Mouse (Mus musculus): ENCODE measurements at regions not wholly inside any gene's neighbourhood (a gene's known extent, or its start where the extent isn't known, plus 50 kb on each side); places are given as distances from the start of the nearest gene placed in this dataset.

DNA sequence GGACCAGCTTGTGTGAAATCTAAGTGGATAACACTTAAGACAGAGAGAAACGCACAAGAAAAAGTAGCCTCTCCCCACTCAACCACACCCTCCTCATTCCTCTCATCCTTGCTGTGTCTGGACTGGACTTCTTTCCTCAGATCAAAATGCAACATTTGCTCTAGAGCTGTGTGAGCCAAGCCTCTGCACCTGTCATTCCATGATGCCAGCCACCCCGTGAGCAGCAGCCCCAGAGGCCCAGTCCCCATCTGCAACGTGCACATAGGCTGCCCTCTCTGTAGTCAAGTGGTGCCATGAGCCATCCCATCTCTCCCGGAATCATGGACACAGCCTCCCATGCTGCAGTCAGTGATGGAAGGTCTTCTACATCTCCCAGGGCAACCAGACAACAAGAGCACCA is 55.1 kb upstream of the Gpc1 start:
- H3K9me3 ChIP-seq (replicated peaks): no peaks in the 10 kb centered on the region
- peaks cover 3% of the 10 kb centered on the region; the same call in 1 of the 2 replicates for H3K27me3 ChIP-seq
- no peak overlapping the region for H3K4me2 ChIP-seq (replicated peaks)
- 90% methylated on average over 4 of the region's 4 CpGs for WGBS
- peaks cover 9% of the 10 kb centered on the region for H3K4me1 ChIP-seq
- no peak overlapping the region for H3K4me3 ChIP-seq
- H3K9ac ChIP-seq: no peak overlapping the region
- no peak for ATAC-seq (ENCODE audit: low FRiP score)
- no peaks in the 10 kb centered on the region for H3K36me3 ChIP-seq
- H3K27ac ChIP-seq: no peak overlapping the region

DNA sequence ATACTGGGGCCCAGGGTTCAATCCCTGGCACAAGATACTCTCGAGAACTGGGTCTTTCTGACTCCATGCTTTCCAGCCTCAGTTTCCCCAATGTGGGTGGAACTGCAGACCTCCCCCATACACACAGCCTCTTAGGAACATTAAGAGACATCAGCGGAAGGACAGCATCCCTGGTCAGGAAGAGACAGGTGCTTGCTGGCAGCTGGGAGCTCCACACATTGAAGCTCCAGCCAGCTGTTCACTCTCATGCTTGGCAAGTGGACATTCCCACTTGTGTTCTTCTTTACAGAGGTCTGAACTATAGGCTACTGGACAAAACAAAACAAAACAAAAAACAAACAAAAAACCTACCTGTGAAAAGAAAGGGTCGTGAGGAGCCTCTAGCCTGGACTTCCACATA is 55.5 kb upstream of the Gpc1 start:
- H3K9me3 ChIP-seq (replicated peaks): no peaks in the 10 kb centered on the region
- H3K36me3 ChIP-seq: no peaks in the 10 kb centered on the region
- peaks cover 3% of the 10 kb centered on the region; the same call in 1 of the 2 replicates for H3K27me3 ChIP-seq
- no peak overlapping the region for H3K4me3 ChIP-seq
- no peak for ATAC-seq (ENCODE audit: low FRiP score)
- H3K27ac ChIP-seq: no peak overlapping the region
- peaks cover 9% of the 10 kb centered on the region for H3K4me1 ChIP-seq
- no peak overlapping the region for H3K4me2 ChIP-seq (replicated peaks)
- WGBS: 91% methylated on average over 3 of the region's 3 CpGs
- no peak overlapping the region for H3K9ac ChIP-seq

DNA sequence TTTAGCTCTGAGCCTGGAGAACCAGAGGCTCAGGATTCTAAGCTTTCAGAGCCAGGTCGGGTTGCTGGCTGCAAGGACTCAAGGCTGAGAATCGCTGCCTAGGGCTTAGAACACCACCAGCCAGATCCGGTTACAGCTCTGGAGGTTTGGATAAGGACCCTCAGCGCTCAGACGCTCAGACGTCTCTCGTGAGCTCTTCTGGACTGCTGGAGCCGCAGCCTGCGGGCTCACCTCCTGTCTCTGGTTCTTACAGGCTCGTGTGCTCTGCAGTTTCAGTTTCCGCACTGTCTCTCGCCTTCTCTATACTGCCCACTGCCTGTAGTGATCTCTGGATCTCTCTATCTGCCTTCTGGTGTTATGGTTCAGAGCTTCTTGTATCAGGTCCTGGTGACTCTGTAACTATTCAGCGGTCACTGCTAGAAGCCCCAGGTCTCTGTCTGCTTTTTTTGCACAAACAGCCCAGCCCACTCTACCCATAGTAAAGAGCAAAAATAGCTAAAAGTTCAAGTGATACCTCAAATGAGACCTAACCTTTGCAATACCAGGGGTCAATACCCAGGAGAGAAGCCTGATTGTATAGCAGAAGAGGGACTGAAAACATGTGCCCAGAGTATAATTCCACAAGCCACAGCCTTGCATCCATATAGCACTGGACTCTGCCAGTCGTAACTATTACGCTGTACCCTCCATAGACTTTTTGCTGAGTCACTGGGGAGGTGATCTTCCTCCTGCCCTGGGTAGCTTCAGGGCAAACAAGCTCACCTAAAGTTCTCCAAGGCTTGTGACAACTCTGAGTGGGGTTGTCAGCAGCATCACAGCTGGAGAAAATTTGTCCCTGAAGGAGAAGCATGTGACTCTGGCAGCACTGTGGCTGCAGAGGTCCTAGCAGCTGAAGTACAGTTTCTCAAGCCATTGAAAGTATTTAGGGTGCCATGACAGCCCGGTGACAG is 56.4 kb upstream of the Gpc1 start:
- WGBS: 37% methylated on average over 16 of the region's 16 CpGs
- H3K9ac ChIP-seq: no peak overlapping the region
- H3K27ac ChIP-seq: no peak overlapping the region; the same call in 1 of the 2 replicates
- ATAC-seq (ENCODE audit: low FRiP score): no peak
- peaks cover 11% of the 10 kb centered on the region for H3K4me1 ChIP-seq
- no peaks in the 10 kb centered on the region for H3K36me3 ChIP-seq
- H3K4me2 ChIP-seq (replicated peaks): peak overlapping the region; percentile 28; the same call in 1 of the 2 replicates
- H3K9me3 ChIP-seq (replicated peaks): no peaks in the 10 kb centered on the region
- H3K27me3 ChIP-seq: peaks cover 3% of the 10 kb centered on the region; the same call in 1 of the 2 replicates
- H3K4me3 ChIP-seq: no peak overlapping the region

GRCm38 (mm10) chr1:92774006-92774405 is 57.4 kb upstream of the Gpc1 start:
- H3K4me3 ChIP-seq: no peak overlapping the region
- no peaks in the 10 kb centered on the region for H3K9me3 ChIP-seq (replicated peaks)
- no peak overlapping the region; the same call in 1 of the 2 replicates for H3K4me2 ChIP-seq (replicated peaks)
- H3K9ac ChIP-seq: no peak overlapping the region
- no peaks in the 10 kb centered on the region for H3K36me3 ChIP-seq
- peaks cover 14% of the 10 kb centered on the region for H3K4me1 ChIP-seq
- no peaks in the 10 kb centered on the region for H3K27me3 ChIP-seq
- no peak overlapping the region for H3K27ac ChIP-seq
- WGBS: 54% methylated on average over 3 of the region's 3 CpGs
- ATAC-seq (ENCODE audit: low FRiP score): no peak

- Histone ChIP-seq H3K27ac (no peak overlapping the region), H3K4me2 (replicated peaks) (no peak overlapping the region), H3K4me3 (no peak overlapping the region), H3K27me3 (no peaks in the 10 kb centered on the region), H3K36me3 (no peaks in the 10 kb centered on the region), H3K9ac (no peak overlapping the region), H3K9me3 (replicated peaks) (no peaks in the 10 kb centered on the region), H3K4me1 (peaks cover 14% of the 10 kb centered on the region)
- ATAC-seq (ENCODE audit: low FRiP score): no peak
- whole genome bisulfite sequencing: 63% methylated on average over 10 of the region's 10 CpGs
Measured at GRCm38 (mm10) chr1:92772784-92773113, 58.7 kb upstream of the Gpc1 start.

DNA sequence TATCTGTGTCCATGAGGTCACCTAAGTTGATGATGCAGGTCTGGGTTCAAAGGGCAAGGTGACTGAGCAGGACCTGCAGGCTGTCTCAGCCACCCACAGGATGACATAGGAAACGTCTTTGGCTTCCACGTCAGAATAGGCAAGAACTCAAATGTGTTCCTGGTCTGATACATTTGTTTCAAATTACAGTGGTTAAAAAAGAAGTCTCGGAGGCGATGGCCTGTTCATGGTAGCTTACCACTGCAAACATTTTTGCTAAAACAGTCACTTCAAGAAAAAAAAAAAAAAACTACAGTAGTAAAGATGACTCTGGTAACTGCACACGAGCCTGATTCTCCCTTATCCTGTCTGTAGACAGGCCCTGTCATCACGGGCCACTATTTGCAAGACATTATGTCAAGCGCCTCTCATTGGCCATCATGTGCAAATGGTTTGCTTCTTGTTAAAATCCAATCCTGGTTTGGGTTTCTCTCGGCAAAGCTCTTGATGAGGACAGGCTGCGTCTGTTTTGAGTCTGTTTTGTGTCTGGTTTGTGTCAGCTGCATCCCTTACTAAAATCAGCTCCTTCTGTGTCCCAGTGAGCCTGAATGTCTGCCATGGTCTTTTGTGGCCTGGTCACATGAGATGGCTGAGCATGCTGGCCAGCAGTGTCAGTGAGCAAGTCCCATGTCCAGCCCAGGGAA is 59.2 kb upstream of the Gpc1 start:
- no peak overlapping the region for H3K27ac ChIP-seq
- H3K9ac ChIP-seq: no peak overlapping the region
- no peaks in the 10 kb centered on the region for H3K36me3 ChIP-seq
- H3K4me3 ChIP-seq: no peak overlapping the region
- H3K4me2 ChIP-seq (replicated peaks): no peak overlapping the region
- 68% methylated on average over 9 of the region's 9 CpGs for WGBS
- no peaks in the 10 kb centered on the region for H3K27me3 ChIP-seq
- ATAC-seq (ENCODE audit: low FRiP score): no peak
- peaks cover 14% of the 10 kb centered on the region for H3K4me1 ChIP-seq
- no peaks in the 10 kb centered on the region for H3K9me3 ChIP-seq (replicated peaks)

DNA sequence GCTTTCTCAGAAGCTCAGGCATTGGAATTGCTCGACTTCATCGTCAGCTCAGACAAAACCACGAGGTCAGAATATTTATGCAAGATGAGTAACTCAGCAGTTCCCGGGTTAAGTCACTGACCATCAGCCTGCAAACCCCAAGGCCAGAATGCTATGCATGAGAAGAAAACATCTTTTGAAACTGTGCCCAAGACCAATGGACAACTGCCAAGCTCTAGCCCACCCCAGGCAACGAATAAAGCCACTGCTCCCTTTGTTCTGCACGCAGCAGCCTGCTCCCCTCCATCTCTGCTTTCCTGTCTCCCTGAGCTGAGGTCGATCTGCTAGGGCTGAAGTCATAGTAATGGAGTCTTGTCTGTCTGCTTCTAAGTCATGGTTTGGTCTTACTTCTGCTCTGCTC is 61.7 kb upstream of the Gpc1 start:
- 60% methylated on average over 7 of the region's 7 CpGs for WGBS
- ATAC-seq (ENCODE audit: low FRiP score): no peak
- no peaks in the 10 kb centered on the region for H3K9me3 ChIP-seq (replicated peaks)

DNA sequence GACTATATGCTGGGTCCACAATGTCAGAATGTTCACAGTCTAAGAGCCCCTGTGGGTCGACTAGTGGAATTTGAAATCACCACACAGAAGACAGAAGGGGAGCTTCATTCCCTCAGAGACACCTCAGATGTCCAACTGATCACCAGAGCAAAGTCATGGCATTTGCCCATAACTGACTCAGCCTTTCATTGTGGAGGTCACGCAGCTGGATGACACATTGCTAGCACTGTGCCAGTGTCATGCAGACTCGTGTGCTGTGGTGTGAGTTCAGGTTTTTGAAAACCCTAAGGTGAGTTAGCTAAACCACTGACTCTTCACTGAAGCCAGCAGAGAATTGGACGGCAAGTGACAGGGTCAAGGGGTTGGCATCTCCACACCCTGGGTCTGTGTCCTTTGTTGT is 62.3 kb upstream of the Gpc1 start:
- H3K27ac ChIP-seq: no peak overlapping the region
- ATAC-seq (ENCODE audit: low FRiP score): no peak
- no peak overlapping the region for H3K4me3 ChIP-seq
- no peaks in the 10 kb centered on the region for H3K9me3 ChIP-seq (replicated peaks)
- peaks cover 6% of the 10 kb centered on the region for H3K4me1 ChIP-seq
- WGBS: 79% methylated on average over 4 of the region's 4 CpGs
- H3K4me2 ChIP-seq (replicated peaks): no peak overlapping the region
- H3K9ac ChIP-seq: no peak overlapping the region
- H3K27me3 ChIP-seq: no peaks in the 10 kb centered on the region
- no peaks in the 10 kb centered on the region for H3K36me3 ChIP-seq

More for the DNA sequence above, 61.7 kb upstream of the Gpc1 start:
- Histone ChIP-seq H3K4me1 (peaks cover 11% of the 10 kb centered on the region), H3K36me3 (no peaks in the 10 kb centered on the region), H3K27ac (no peak overlapping the region), H3K9ac (no peak overlapping the region), H3K4me3 (no peak overlapping the region), H3K4me2 (replicated peaks) (no peak overlapping the region), H3K27me3 (no peaks in the 10 kb centered on the region)

- ATAC-seq (ENCODE audit: low FRiP score): no peak
- Histone ChIP-seq H3K9me3 (replicated peaks) (no peaks in the 10 kb centered on the region), H3K4me3 (no peak overlapping the region), H3K36me3 (no peaks in the 10 kb centered on the region), H3K27me3 (no peaks in the 10 kb centered on the region), H3K4me1 (peaks cover 12% of the 10 kb centered on the region), H3K27ac (no peak overlapping the region), H3K4me2 (replicated peaks) (no peak overlapping the region), H3K9ac (no peak overlapping the region)
- WGBS: 87% methylated on average over 7 of the region's 7 CpGs
Measured at GRCm38 (mm10) chr1:92766496-92766895, 64.9 kb upstream of the Gpc1 start.

DNA sequence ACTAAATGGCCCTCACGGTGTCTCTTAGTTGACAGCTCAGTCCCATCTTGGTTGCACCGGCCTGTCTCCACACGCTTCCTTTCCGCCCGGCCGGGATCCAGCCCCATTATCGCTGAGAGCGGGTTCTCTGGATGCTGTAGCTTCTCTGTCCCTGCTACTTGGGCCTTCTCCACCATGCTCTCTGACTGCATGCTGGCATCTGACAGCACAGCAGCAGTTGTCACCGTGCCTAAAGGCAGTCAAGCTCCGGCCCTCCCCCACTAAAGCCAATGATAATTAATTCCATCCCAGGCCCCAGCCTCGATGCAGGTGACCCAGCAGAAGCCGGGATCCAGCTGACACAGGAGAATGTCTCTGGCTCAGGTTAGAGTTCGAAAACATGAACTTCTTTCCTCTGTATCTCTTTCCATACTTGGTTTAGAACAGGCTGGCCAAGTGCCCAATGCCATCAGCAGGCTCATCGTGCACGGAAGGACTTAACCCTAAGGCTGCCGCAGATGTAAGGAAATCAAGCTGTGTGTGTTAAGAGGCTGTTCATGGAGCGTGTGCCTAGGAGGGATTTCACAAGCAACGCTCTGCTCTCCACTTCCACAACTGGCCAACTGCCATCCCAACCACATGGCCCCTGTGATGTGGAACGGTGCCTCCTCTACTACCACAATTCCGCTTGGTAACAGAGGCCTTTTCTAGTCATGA is 76.5 kb upstream of the Gpc1 start:
- Histone ChIP-seq H3K4me3 (no peak overlapping the region), H3K27me3 (no peaks in the 10 kb centered on the region), H3K9me3 (replicated peaks) (no peaks in the 10 kb centered on the region), H3K4me1 (peaks cover 13% of the 10 kb centered on the region), H3K9ac (no peak overlapping the region), H3K27ac (no peak overlapping the region), H3K4me2 (replicated peaks) (no peak overlapping the region), H3K36me3 (no peaks in the 10 kb centered on the region)
- 71% methylated on average over 20 of the region's 20 CpGs for WGBS
- no peak for ATAC-seq (ENCODE audit: low FRiP score)

- peaks cover 13% of the 10 kb centered on the region for H3K4me1 ChIP-seq
- H3K27ac ChIP-seq: no peak overlapping the region
- no peak overlapping the region for H3K9ac ChIP-seq
- no peaks in the 10 kb centered on the region for H3K9me3 ChIP-seq (replicated peaks)
- H3K36me3 ChIP-seq: no peaks in the 10 kb centered on the region
- no peak for ATAC-seq (ENCODE audit: low FRiP score)
- no peaks in the 10 kb centered on the region for H3K27me3 ChIP-seq
- 68% methylated on average over 4 of the region's 4 CpGs for WGBS
- H3K4me2 ChIP-seq (replicated peaks): no peak overlapping the region
- H3K4me3 ChIP-seq: no peak overlapping the region
Measured at GRCm38 (mm10) chr1:92751700-92752136, 79.7 kb upstream of the Gpc1 start.

DNA sequence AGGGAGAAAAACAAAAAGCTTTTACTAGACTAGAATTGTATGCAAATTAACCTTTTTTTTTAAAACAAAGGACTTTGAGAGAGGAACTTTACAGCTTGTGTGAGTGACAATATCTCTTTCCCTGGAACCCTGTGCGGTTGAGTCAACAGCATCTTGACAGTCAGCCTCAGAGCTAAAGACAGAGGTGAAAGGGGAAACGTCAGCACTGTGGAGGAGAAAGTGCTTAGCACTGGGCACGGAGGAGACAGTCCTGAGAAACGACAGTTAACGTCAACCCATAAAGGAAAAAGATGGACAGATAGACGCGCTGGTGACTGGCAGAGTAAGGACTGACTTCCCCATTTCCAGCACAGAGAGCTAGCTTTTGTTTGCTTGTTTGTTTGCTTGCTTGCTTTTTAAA is 82.0 kb upstream of the Gpc1 start:
- 67% methylated on average over 7 of the region's 7 CpGs for WGBS
- Histone ChIP-seq H3K9ac (no peak overlapping the region), H3K4me1 (peaks cover 10% of the 10 kb centered on the region), H3K27me3 (no peaks in the 10 kb centered on the region), H3K9me3 (replicated peaks) (no peaks in the 10 kb centered on the region), H3K36me3 (no peaks in the 10 kb centered on the region), H3K4me3 (no peak overlapping the region), H3K27ac (no peak overlapping the region), H3K4me2 (replicated peaks) (no peak overlapping the region)
- no peak for ATAC-seq (ENCODE audit: low FRiP score)

Measured in hindbrain, embryonic 12.5 days (tissue).